Mouse (Mus musculus): ENCODE data around the gene Ube2g1. TPM values are rescaled to one million over a fixed set of nuclear protein-coding genes. Genes with fewer than 3 reads are reported as not detected.
A peak's percentile ranks its signal among the peaks of the same experiment; 100 is the strongest.
"Not testable (repeated sequence)": the region's sequence is repeated elsewhere in the genome, so short reads cannot be mapped to it uniquely, and the experiment has no call there.

The Ube2g1 gene
- total RNA-seq, 2 experiments from 2014 or later, result 16.6 to 21.0 TPM

DNA sequence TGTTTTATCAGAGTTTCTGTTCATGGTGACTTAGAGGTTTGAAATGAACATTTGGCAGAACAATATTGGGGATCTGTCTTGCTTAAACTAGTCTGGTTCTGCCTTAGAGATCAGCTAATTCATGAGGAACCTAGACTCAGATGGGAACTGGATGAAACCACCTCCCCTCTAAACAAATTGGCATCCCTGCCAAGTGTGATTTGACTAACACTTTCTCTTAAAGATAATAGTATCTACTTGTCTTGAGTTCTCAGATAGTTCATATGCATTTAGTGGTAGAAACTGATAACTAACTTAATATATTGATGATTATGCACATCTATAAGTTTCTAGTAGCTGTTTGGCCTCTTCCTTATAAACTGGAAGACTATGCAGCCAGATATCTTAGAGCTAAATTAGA, 79.6 kb downstream of the Ube2g1 start:
- ATAC-seq (replicated peaks; ENCODE audit: low FRiP score, poor library complexity, severe bottlenecking), result no peak

DNA sequence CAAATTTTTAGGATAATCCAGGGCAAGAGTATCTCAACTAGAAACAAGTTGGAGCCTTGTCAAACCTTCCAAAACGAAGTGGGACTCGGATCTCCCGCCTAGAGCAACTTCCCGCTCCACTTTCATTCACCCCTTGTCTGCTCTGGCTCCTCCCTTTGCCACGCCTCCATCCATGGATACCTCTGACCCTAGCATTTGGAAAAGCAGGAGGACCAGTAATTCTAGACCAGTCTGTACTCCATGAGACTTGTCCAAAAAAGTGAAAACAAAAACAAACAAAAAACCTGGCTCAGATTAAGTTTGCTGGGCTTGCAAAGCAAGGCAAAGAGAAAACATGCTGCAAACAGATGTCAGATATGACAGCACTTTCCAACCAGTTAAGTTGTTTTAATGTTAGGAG, 81.2 kb downstream of the Ube2g1 start:
- ATAC-seq (replicated peaks; ENCODE audit: low FRiP score, poor library complexity, severe bottlenecking), result peak; percentile 57

- ATAC-seq (replicated peaks; ENCODE audit: low FRiP score, poor library complexity, severe bottlenecking), result peak; percentile 70
Observed at GRCm38 (mm10) chr11:72689115-72689514, 82.0 kb downstream of the Ube2g1 start.

DNA sequence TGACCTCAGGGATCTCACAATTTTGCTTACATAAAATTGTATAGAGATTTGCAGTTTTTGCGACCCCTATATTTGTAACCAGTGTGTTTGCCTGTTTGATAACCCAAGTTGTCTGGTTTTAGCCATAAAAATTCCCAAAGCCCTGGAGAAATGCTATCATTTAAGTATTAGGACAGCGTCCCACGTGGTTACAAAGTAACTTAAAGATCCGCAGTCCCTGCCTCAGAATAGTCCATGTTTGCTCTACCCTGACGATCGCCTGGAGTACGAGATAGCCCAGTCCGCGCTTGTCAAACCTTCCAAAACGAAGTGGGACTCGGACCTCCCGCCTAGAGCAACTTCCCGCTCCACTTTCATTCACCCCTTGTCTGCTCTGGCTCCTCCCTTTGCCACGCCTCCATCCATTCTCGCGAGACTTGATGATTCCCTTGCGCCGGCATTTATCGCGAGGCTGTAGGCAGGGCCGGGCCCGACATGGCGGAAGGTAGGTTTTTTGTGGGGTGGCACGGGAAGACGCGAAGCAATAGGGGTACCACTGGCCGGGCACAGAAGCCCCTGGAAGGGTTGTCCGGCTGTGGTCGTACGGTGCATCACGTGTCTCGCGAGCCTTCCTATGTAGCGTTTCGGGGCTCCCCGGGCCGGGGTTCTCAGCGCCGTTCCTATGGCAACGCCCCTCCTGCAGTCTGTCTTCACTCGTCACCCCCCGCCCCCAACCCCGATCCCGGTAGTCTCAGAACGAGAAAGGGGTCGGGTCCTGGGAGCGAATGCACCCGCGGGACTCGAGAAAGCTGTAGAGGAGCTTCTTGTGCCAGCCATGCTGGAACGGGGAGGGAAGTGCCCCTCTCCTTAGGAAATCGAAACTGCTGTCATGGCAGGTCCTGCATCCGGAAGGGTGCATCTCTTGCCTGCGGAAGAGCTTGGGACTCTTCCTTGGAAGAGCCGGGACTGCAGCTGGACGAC, 82.7 kb downstream of the Ube2g1 start, which contains the start of gene Ankfy1:
Gene Ankfy1, plus strand, starts transcription at position 456 of the 960 bp plus-strand sequence.
- ATAC-seq (replicated peaks; ENCODE audit: low FRiP score, poor library complexity, severe bottlenecking), result peak; percentile 84

GRCm38 (mm10) chr11:72692353-72692752, 85.3 kb downstream of the Ube2g1 start:
- ATAC-seq (replicated peaks; ENCODE audit: low FRiP score, poor library complexity, severe bottlenecking), result no peak

GRCm38 (mm10) chr11:72695025-72695424, 87.9 kb downstream of the Ube2g1 start:
- no peak for ATAC-seq (replicated peaks; ENCODE audit: low FRiP score, poor library complexity, severe bottlenecking)

- no peak for ATAC-seq (replicated peaks; ENCODE audit: low FRiP score, poor library complexity, severe bottlenecking)
Observed at GRCm38 (mm10) chr11:72696368-72696971, 89.4 kb downstream of the Ube2g1 start.

DNA sequence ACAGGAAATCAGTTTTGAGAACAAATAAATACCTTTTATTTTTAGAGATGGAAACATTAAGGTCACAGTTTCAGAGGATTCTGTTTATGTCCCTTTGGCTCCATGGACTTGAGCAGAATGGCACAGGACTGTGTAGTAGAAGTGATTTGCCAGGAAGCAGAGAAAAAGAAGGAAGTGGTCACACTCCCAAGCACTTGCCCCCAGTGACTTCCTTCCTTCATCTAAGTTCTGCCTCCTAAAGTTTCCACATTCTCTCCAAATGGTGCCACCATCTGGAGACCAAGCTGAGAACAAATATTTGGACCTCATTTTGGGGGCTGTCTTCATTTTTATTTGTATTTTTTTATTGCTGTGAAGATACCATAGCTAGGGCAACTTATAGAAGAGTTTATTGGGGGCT, 90.2 kb downstream of the Ube2g1 start:
- no peak for ATAC-seq (replicated peaks; ENCODE audit: low FRiP score, poor library complexity, severe bottlenecking)

DNA sequence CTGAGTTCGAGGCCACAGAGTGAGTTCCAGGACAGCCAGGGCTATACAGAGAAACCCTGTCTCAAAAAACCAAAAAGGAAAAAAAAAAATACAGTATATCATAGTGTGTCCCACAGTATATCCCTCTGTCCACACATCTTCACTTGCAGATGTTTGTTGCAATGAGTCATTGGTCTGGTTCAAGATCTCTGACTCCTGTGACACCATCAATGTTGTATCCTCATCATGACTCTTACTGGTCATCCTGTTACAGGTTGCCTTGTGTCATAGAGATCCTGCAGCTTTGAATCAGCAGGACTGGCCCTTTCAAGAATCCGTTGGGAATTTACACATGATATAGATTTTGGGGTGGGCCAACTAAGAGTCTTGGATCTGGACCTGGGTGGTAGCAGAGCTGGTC, 98.0 kb downstream of the Ube2g1 start:
- not testable (repeated sequence) for ATAC-seq (replicated peaks; ENCODE audit: low FRiP score, poor library complexity, severe bottlenecking)

DNA sequence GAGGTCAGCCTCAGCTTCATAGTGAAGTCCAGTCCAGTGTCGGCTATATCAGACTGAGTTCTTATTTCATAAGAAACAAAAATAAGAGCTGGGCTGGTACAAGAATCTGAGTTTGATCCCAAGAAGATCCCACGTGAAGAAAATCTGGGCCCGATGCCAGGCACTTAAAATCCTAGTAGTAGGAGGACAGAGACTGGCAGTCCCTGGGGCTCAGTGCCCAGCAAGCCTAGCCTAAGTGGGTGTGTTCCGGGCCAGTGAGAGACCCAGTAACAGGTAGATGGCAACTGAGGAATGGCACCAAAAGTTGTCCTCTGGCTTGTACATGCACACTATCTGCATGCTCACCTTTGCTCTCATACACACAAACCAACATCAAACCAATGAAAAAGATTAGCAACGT, 105.6 kb downstream of the Ube2g1 start:
- no peak for ATAC-seq (replicated peaks; ENCODE audit: low FRiP score, poor library complexity, severe bottlenecking)

DNA sequence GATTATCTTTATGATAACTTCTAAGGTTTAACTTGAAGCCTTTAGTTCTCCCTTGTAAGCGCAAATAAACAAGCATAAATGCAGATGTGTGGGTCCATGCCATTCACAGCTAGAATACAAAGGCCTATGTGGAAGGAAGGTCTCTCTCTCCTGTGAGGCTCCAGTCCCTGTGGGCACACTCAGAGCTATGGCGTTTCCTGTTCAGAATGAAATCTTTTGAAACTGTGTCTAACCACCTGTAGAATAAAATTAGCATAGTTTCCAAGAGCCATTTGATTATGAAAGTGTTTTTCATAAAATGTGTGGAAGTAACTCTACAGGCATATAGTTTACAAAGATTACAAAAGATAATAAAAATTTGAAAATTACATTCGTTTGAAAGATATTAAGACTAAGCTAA, 111.1 kb downstream of the Ube2g1 start:
- no peak for ATAC-seq (replicated peaks; ENCODE audit: low FRiP score, poor library complexity, severe bottlenecking)

DNA sequence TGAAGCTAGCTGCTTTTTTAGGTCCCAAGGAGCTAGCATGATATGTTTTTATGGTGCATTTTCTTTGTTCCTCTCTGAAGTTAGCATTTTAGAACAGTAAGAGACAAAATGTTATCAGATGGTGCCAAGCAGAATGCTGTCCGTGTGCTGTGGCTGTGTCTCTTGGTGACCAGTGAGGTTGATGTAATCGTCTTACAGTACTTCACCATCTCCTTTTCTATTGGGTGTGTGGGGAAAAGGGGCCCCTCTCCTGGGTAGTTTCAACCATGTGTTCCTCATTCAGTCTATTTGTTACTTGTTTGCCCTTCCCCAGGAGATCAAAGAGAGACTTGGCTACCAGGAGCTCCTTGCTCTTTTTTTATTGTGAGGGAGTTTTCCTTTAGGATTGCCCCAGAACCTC, 116.1 kb downstream of the Ube2g1 start:
- no peak for ATAC-seq (replicated peaks; ENCODE audit: low FRiP score, poor library complexity, severe bottlenecking)

DNA sequence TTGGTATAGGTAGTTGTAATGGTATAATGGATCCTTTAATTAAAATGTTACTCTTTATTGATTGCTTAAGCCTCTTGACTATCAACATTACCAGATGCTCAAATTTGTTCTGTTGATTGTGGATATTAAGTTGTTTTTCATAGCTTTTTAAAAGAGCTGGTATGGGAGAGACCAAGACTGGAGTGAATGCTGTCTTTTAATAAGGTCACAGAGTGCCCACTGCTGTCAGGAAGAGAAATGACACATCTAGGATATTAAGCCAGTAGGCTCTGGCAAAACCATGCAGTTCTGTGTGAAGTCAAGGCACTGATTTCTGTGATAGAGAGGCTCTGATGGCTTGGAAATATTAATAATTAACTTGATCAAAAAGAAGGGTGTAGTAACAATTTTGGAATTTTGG, 116.8 kb downstream of the Ube2g1 start:
- ATAC-seq (replicated peaks; ENCODE audit: low FRiP score, poor library complexity, severe bottlenecking), result no peak

- ATAC-seq (replicated peaks; ENCODE audit: low FRiP score, poor library complexity, severe bottlenecking), result no peak
Observed at GRCm38 (mm10) chr11:72726023-72726422, 118.9 kb downstream of the Ube2g1 start.

- ATAC-seq (replicated peaks; ENCODE audit: low FRiP score, poor library complexity, severe bottlenecking), result no peak
Observed at GRCm38 (mm10) chr11:72733736-72734135, 126.7 kb downstream of the Ube2g1 start.

- no peak for ATAC-seq (replicated peaks; ENCODE audit: low FRiP score, poor library complexity, severe bottlenecking)
Observed at GRCm38 (mm10) chr11:72734840-72735518, 127.9 kb downstream of the Ube2g1 start.

DNA sequence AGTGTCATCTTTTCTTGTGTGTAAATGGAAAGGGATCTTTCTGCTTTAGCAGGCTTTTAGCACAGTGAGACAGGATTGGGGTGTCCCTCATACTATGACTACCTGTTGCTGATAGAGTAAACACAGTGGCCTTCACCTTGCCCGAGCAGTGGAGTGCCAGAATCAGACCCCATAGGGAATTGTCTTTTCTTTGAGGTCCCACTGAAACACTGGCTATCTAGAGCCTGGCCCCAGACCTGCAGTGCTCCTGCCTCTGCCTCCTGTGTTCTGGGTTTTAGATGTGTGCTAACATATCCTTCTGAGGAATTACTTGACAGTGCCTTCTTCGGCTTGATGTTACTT, 128.4 kb downstream of the Ube2g1 start:
- no peak for ATAC-seq (replicated peaks; ENCODE audit: low FRiP score, poor library complexity, severe bottlenecking)

All from erythroid progenitor cell, adult 5-6 weeks (primary cell).